Mouse (Mus musculus): ENCODE data around the gene Tsc22d3.
"Not testable (repeated sequence)": the region's sequence is repeated elsewhere in the genome, so short reads cannot be mapped to it uniquely, and the experiment has no call there.

Tsc22d3 gene

GRCm38 (mm10) chrX:140567711-140568407 is 32.6 kb downstream of the Tsc22d3 start:
- DNase-seq (ENCODE audit: low read depth, low spot score), result no peak

DNA sequence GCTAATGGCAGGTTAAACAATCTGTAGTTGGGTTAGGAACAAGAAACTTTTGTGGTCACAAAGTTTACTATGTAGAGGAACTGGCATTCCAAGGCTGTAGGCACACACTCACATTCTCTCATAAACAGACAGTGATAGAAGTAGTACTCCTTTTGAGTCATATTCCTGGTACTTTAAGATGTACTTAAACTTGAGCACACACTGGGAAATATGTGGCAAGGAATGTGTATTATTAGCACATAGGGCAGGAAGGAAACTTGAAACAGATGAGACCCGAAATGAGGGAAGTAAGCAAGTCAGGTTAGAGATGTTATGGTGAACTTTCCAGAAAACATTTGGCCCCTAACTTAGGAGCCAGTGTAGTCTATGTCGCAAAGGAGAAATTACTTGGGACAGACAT is 34.7 kb downstream of the Tsc22d3 start:
- DNase-seq (ENCODE audit: low read depth, low spot score), result no peak

DNA sequence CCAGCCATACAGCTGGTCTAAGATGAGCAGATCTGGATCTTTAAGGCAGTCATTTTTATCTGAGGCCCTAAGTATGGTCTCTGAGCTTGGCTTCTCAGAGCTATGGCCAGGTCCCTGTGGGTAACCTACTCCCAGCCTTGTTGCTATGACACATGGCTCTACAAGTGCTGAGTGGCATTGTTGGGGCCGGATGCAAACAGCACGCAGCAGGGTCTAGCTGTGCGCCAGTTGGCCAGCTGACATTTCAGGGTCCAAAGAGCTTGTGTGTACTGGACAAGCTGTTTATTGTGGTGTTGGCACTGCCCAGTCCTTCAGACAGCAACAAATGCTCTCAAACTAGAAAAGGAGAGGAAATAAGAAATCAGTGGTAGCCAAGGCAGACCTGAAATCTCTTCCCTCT is 35.2 kb downstream of the Tsc22d3 start:
- no peak for DNase-seq (ENCODE audit: low read depth, low spot score)

DNA sequence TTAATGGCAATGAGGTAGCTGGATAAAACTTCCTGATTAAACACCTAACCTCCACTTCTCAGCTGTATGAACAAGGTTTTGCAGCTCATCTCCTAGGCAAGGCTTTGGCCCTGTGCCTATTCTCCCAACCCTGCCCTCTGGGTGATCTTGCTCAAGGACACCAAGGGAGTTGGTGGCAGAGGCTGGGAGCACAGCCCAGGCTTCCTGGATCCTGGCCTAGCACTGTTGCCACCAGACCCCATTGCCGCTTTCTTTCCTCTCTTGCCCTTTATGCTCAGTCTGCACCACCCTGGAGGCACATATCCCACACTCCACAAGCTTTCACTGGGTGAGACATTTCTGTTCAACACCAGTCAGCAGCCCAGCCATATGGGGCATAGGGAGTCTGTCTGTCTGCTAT is 35.7 kb downstream of the Tsc22d3 start:
- no peak for DNase-seq (ENCODE audit: low read depth, low spot score)

GRCm38 (mm10) chrX:140558176-140558844 is 42.1 kb downstream of the Tsc22d3 start:
- DNase-seq (ENCODE audit: low read depth, low spot score), result no peak

DNA sequence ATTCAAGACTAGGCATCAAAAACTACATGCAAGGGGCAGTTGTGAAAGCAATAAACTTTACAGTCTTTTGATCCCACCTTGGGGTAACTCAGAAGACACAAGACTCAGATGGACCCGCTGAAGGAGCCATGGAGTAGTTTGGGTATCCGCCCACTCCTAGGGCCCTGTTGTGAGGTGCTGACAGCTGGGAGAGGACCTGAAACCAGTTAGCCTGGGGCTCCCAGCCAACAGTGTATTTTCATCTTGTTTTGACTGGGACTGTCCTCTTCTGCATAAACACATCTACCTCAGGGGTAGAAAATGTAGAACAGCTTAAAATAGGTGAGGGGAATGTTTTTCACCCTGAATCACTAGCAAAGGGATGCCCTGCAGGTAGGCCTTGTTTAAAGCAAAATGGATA is 44.5 kb downstream of the Tsc22d3 start:
- no peak for DNase-seq (ENCODE audit: low read depth, low spot score)

DNA sequence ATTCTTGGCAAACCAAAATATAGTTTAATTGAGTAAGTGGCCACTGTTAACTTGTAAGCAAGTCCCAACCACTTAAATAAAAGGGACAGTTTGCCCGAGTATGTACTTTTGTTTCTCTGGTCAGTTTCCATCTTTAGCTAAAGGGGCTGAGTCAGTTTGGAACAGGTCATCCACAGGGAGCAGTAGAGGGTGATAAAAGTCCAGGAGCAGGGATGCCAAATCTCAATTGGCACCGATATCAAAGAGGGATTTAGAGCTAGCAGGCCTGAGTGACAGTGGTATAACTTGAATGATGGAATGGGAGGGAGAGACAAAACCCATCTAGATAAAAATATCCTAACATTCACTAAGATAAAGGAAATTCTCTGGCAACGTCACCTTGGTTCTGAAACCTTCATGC is 45.0 kb downstream of the Tsc22d3 start:
- no peak for DNase-seq (ENCODE audit: low read depth, low spot score)

- no peak for DNase-seq (ENCODE audit: low read depth, low spot score)
These were observed 52.6 kb downstream of the Tsc22d3 start for GRCm38 (mm10) chrX:140547660-140548419.

GRCm38 (mm10) chrX:140544737-140545136 is 55.7 kb downstream of the Tsc22d3 start:
- DNase-seq (ENCODE audit: low read depth, low spot score), result no peak

- peak; percentile 64 for DNase-seq (ENCODE audit: low read depth, low spot score)
These were observed 57.4 kb downstream of the Tsc22d3 start for GRCm38 (mm10) chrX:140542938-140543673.

DNA sequence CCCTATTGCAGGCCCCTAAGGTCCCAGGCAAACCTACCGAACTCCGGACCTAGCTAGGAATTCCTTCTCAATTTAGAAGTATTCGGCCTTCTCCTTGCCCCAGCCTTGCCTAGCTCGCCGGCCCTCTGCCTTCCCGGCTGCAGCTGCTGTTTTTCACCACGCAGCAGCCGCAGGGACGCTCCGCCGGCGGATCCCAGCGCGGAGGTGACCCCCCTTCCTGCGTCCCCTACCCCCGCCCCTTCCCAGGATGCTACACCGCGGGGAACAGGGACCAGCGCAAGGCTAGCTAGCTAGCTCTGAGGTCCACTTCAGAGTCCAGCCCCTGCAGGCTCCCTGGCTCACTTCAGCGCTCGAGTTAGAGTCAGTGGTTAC is 58.0 kb downstream of the Tsc22d3 start:
- no peak for DNase-seq (ENCODE audit: low read depth, low spot score)

DNA sequence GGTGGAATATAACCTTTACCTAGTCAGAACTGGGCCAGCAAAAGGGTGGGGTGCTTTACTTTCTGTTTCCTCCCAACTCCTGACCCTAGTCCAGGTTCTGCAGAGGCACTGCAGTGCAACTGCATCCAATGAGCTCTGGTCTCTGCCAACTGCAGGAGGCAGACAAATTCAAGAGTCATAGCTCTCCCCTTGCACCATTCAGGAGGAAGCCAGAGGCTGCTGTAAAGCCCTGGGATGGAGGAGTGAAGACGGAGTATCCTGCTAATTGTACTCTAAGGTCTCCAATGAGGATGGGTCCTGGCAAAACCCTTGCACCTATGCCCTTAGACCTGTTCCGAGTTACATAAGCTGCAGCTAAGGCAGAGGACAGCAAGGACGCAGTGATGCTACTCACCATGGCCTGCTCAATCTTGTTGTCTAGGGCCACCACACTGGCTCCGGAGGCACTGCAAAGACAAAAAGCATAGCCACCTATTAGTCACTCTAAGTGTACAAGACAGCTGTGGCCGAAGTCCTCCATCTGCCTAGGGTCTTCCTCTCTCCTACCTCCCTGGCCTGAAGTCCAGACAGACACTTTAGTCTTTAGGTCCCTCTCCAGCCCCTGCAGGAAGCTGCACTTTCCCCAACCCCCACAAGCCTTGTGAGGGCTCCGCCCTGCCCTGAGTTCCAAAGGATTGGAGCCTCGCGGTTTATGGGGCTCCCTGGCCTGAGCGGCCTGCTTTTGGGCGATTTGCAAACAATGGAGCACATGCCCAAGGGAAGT is 58.6 kb downstream of the Tsc22d3 start:
- no peak for DNase-seq (ENCODE audit: low read depth, low spot score)

GRCm38 (mm10) chrX:140540500-140541114 is 59.9 kb downstream of the Tsc22d3 start:
- DNase-seq (ENCODE audit: low read depth, low spot score), result no peak

DNA sequence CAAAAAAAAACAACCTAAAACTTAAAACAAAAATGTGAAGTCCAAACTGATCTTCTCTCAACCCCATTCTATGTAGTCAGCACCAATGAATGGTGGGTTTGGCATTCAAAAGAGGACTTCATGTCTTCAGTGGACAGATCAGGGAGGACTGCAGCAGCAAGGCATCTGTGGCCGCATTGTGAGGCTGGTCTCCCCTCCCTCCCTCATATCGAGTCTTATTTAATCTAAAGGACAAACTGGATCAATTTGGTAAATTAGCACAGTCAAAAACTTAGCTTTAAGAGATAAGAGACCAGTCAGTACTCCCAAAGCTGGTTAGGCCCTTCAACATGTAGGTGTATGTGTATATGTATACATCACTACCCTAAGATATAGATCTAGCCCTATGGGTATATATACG is 60.6 kb downstream of the Tsc22d3 start:
- DNase-seq (ENCODE audit: low read depth, low spot score), result not testable (repeated sequence)

DNA sequence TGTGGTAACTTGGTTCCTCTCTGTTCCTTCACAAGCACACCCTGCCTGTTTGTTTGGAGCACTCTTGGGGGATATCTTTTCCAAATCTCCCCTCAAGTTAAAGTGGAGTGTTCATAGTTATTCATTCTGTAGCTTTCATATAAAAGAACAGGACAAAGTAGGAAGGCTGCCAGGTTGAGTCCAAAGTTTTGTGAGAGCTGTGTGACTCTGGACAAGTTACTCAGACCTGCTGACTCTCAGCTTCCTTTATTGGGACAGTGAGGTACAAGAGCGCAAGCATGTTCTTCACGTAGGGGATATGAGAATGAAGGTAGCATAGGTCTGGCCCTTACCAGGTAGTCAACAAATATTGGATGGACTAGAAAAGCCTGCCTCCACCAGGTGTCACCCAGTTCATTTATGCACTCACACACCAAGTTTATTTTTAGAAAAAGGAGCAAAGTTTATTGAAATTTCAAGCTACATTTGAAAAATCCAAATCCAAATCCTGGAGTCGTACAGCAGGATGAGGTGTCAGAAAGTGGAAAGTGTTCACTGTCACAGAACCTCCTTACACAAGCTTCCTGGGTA is 61.3 kb downstream of the Tsc22d3 start:
- no peak for DNase-seq (ENCODE audit: low read depth, low spot score)

DNA sequence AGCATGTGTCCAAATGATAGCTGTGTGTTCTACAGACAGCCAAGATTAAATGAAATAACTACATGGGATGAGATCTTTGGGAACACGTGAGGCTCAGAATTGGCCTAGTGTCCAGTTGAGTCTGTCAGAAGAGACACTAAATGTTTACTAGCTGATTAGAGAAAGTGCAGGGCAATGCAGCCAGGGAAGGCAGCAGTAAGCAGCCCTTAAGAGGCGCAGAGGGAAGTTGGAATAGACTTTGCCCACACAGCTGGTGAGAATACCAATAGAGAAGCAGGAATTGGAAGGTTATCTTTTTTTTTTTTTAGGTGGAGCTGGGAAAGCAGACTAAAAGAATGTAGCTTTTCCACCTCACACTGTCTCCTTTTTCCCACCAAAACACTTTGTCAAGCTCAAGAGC is 61.8 kb downstream of the Tsc22d3 start:
- no peak for DNase-seq (ENCODE audit: low read depth, low spot score)

DNA sequence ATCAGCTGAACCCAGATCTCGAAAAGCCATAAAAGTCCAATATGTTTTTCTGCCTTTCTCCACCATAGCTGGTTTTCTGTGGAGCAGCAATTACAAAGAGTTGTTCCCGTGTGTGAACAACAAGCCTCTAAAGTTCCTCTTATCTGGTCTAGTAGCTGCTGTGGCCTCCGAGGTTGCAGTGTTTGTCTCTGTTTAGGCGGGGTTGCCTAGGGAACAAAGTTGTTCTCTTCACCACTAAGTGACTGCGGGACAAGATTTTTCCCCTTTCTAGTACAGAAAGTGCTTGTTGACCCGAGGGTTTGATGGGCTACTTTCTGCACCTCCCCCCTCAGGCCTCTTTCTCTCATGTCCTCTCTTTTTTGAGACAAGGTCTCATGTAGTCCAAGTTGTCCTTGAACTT is 62.8 kb downstream of the Tsc22d3 start:
- no peak for DNase-seq (ENCODE audit: low read depth, low spot score)

DNA sequence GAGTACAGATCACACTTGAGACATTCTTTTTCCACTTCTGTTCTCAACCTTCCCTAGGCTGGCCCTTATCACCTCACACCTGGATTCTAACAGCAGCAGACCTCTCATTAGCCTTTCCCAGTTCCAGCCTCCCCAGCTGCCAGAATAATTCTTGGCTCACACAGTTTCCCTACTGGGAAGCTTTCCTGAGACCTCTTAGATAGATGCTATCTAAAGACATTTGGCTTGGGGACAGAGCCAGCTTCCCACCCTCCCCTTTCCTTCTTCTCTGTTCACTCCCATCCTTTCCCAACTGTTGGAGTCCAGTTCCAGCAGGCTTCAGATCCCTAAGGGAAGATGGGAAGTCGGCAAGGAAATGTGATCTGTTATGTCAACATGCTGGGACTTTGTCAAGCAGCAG is 65.0 kb downstream of the Tsc22d3 start:
- DNase-seq (ENCODE audit: low read depth, low spot score), result no peak

DNA sequence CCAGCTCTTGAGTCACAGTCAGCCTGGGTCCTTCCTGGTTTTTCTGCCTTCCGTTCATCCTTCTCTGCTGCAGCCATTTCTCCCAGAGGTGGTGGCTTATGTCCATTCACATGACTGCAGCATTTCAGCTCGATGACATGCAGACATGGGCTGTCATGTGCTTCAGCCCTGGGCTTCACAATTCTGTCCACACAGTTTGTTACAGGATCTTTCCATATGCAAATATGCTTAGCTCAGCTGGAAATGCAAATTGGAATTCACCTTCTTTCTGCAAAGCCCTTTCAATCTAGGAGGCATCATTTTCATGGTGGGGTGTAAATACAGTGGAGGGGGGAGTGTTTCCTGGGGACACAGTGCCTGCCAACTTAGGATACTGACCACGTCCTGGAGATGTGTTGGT is 66.2 kb downstream of the Tsc22d3 start:
- no peak for DNase-seq (ENCODE audit: low read depth, low spot score)

- DNase-seq (ENCODE audit: low read depth, low spot score), result no peak
These were observed 68.1 kb downstream of the Tsc22d3 start for GRCm38 (mm10) chrX:140532325-140532724.

- no peak for DNase-seq (ENCODE audit: low read depth, low spot score)
These were observed 69.1 kb downstream of the Tsc22d3 start for GRCm38 (mm10) chrX:140531356-140531755.
